Mouse (Mus musculus) 3134 (cell line): Measurements from ENCODE around the gene Gm10282.

ENCODE experiments used
- DNase-seq: peaks from one replicate; pipeline ENCODE4 v3.0.0-alpha.2; 2011; ENCODE audit warnings: low spot score; ENCODE audit not compliant: insufficient read length; ENCODE audit errors: extremely low read depth

The Gm10282 gene

DNA sequence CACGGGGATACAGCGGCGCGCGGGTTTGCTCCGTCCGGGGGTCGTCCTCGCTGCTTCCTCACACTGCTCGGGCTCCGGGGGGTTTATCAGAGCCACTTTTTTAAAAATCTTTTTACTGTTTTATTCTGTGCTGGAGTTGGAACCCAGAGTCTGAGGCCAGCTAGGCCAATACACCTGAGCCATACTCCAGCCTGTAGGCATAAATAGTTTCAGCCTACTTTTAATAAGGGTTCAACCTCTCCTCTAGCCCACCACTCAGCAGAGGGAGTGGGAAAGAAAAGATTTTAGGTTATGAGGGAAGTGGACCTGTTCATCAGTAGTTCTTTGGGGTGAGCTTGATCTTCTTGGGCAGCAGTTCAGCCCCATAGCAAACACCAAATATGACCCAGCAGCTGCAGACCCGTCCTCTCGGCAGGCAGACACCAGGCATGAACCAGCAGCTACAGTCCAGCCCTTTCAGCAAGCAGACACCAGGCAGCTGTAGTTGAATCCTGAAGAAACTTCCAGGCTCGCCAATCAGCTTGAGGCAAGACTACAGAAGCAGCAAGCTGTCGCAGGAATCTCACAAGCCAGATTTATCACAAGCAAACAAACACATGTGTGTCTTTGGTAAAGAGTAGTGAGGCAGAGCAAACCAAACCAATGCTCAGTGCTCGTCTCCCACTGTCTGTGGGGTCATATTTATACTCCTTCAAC is at the start of gene Gm10282:
Gene Gm10282, minus strand, starts transcription at position 51 of the 696 bp plus-strand sequence.
- peak; percentile 45 for DNase-seq

DNA sequence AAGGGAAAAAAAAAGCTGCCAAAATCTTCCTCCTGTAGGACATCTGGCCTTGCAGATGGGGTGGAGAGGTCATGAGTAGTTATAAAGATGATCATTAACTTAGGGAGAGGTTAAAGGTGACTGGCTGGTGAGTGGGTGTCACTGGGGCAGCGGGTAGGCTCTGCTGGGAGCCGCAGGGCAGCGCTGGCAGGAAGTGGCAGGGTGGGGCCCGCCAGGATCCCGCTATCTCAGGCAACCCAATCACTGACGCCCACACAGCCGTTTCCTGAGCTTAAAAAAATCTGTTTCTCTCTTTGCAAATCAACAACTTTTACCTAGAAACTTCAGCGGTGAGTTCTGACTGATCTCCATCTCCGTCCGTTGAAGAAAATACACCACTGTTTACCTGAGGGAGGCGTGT is 49.2 kb upstream of the Gm10282 start:
- DNase-seq, result no peak

DNA sequence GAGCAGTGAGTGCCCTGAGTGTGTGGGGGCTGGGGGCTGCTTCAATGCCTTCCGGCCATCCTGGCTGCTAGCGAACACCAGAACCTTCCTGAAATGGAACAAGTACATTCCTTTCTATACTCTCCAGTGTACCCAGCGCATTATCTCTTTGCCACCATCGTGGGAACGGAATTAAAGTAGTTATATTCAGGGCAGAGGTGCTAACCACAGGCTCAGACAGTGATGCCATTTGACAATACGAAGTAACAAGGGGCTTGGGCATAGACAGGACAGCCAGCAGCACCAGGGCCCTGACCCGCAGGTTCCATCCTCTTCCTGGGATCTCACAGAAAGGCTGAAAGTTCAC is 48.6 kb upstream of the Gm10282 start:
- no peak for DNase-seq

DNA sequence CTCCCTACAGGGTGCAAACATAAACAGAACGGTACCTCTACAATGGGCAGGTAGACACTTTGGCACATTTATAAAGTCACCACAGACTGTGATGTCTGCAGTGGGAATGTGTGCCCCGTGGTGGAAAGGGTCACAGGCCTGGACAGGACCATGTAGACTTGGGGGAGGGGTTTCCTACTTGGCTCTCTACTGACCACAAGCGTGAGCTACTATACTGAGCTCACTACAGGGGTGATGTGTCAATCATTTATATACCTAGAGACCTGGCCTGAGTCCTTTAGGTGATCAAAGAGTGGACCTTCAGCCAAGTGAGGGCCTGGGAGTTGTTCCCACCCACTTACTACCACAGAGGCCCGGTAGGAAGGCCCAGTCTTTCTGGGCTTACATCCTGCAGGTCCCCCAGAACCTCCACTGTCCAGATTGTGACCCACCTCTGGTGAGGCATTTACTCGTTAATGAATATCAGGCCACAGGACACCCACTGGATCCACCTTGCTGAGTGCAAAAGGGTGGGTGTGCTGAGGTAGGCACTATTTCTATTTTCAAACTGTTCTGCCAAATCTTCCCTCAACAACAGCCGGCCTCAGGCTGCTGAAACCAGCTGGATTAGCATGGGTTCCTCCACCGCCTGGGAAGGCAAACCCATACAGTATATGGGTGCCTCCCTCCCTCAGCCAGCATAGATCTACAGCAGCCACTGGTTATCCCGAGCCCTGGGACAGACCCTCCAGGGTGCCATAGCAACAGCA is 48.1 kb upstream of the Gm10282 start:
- no peak for DNase-seq

DNA sequence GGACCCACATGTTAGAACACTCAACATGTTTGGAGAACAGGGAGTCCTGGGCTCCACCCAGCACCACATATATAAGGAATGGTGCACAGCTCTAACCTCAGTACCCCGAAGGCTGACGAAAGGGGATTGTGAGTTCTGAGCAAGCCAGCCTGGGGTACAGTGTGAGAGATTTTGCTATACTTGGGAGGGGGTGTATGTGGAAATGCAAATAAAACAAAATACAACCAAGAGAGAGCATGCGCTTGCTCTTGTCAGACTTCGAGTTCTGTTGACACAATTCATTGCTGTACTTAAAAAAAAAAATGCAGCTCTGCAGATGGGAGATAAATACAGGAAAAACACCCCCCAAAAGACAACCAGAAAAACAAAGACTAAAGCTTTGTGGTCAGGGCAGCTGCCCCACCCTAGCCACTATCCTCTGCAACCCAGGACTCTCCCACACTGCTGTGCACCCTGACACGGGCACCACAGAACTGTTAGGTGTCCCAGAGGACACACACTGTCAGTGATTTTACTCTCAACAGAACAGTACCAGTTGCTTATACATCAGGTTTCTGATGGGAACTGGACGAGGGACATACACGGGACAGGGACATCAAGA is 46.4 kb upstream of the Gm10282 start:
- DNase-seq, result no peak

DNA sequence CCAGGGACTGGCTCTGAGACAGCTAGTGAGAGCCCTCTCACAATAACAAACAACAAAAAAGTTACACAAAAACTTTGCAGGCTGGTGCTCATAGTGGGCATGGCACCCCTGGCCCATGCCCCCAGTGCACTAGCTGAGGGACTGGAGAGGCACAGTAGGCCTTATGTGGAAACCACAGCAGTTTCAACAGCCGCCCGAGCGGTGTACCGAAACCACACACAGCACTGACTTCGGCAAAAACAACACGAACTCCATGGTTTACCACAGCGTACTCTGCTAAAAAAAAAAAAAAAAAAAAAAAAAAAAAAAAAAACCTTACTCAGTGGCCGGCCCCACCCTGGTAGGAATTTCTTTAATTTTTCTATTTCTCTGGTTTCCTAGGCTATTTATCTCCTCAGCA is 45.7 kb upstream of the Gm10282 start:
- DNase-seq, result no peak

DNA sequence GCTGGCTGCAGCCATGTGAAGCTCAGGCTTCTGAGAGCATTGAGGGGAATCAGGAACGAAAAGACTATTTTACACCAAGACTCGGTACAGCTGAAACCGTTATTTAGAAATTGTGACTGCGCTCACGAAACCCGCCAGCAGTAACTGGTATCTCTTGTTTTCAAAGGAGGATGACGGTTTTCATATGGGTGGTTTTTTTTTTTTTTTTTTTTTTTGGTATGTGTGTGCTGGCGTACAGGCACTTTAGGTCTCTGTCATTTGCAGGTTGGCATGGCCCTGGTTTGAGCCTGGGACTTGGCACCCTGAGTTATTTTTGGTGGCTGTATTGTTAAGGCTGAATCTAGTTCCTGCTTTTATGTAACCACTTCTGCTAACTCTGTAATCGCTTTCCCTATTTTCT is 44.8 kb upstream of the Gm10282 start:
- DNase-seq, result no peak

DNA sequence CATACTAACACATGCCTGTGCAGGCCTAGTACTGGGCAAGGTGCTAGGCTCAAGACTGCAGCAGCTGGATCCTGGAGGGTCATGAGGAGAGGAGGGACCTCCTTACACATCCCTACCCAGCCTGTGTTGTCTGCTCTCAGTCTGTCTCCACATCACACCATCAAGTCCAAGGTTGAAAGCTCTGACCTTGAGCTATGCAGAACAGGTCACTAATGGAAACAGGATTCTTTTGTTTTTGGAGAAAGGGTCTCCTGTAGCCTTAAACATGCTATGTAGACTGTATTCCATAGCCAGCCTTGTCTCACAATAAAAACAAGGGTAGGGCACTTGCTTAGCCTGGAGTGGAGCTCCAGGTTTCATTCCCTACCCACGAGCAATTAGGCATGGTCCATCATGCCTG is 43.9 kb upstream of the Gm10282 start:
- DNase-seq, result no peak

DNA sequence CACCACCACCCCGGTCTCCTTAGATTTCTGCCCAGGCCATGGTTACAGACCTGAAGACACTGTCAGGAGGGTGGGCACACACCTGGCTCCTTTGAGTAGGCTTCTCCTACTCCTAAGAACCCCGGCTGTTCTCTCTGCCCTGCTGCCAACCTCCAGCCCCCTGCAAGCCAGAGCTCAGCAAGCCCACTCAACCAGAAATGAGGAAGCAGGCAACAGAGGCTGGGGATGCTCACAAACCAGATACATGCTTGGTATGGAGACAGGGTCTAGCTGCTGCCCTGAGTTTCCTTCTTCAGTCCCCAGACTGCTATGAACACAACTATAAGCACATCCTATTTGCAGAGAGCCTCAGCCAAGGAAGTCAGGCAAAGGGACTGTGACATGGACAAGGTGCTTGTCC is 43.1 kb upstream of the Gm10282 start:
- no peak for DNase-seq

DNA sequence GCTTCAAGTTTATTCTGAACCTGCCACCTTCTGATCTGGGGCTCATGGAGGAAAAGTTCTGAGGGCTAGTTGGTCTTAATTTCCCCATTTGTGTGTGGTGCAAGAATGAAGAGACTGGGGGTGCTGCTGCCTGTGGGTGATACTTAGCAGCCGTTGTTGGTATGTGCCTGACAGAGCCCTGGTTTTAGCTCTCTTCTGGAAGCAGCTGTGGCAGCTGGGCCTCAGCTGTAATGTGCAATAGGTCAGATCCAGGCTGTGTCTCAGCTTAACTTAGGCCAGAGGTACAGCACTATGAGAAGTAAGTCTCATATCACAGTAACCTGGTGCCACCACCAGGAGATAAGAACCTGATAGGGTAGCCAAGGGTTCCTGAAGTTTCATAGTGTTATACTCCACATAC is 42.5 kb upstream of the Gm10282 start:
- DNase-seq, result no peak

DNA sequence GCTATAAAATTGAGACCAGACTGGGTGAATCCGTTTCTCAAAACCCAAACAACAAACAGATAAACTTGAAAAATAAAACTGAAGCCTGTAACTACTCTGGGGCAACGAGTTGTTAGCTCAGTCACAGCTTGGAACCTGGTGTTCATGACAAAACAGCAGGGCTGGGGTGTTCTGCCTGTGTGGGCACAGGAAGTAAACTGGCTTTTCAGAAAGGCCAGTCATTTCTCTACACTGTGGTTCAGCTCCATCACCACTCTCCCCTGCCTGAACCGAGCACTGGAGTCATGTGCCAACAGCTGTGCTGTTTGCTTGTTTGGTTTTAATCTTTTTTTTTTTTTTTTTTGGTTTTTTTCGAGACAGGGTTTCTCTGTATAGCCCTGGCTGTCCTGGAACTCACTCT is 38.7 kb upstream of the Gm10282 start:
- DNase-seq, result no peak

DNA sequence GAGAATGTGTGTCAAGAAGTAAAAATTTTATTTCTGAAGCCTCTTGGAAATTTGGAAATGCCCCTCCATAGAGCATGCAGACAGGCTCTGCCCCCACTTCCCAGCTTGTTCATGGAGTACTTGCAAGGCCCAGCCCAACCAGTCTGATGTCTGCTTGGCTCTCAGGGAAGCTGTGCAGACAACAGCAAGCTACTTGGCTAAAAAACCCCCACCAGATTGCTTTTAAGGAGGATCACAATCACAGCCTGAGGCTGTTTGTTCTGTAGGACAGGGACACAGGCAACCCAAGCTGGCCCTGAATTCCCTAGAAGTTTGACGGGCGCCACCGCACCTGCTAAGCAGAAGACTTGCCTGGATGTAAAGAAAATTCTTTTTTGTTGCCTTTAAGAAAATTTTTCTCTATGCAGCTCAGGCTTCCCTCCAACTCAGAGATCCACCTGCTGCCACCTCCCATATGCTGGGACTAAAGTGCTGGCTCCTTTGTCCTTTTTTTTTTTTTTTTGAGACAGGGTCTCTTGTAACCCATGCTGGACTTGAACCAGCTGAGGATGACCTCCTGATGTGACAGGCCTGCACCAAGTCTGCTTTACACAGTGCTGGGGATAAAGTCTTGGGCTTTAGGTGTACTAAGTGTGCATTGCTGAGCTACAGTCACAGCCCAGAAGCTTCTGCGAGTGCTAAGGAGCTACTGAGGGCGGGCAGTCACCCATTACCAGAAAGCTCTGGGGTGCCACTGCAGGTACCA is 37.7 kb upstream of the Gm10282 start:
- no peak for DNase-seq

DNA sequence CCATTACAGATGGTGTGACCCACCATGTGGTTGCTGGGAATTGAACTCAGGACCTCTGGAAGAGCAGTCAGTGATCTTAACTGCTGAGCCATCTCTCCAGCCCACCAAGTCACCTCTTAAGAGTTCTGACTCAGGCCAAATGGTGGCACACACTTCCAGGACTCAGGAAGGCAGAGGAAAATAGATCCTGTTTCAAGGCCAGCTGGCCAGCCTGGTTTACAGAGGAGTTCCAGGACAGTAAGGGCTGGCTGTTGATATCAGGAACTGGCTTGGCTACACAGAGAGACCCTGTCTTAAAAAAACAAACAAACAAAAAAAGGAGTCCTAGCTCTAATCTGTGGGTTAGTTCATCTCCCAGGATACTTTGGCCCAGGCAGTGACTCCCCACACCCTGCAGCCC is 32.0 kb upstream of the Gm10282 start:
- DNase-seq, result no peak

DNA sequence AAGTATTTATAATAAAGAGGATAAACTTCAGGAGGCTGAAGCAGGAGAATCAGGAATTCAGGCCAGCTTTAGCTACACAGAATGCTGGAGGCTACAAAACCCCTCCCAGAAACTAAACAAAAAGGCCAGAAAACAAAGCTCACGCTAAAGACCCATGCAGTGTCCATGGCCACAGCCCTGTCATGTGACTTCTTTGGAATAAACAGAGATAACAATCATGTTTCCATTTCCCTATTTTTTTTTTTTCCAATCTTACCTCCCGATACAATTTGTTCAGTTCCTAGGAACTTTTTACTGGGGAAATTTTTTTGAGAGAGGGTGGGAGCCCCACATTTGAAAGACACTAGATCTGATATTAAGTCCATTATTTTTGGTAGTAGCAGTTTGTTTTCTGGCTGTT is 31.2 kb upstream of the Gm10282 start:
- no peak for DNase-seq

DNA sequence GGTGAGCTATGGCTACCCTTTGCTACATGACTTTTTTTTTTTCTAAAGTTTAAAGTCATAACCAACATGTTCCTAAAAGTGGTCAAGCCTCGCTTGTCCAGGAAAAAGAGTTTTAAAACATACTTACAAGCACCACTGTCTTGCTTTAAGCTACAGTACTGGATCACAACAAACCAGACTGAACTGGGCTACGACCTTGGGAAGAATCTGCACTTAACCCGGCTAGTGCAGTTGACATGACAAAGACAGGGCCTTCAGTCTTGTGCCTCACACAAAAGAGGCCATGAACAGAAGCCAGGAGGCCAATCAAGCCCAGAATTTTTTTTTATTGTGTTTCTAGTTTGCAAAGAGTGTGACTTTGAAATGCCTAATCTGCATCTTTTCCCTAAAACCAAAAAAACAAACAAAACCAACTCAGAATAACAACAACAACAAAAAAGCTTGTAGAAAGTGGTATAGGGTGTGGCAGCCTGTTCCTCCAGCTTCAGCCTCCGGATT is 29.1 kb upstream of the Gm10282 start:
- no peak for DNase-seq

DNA sequence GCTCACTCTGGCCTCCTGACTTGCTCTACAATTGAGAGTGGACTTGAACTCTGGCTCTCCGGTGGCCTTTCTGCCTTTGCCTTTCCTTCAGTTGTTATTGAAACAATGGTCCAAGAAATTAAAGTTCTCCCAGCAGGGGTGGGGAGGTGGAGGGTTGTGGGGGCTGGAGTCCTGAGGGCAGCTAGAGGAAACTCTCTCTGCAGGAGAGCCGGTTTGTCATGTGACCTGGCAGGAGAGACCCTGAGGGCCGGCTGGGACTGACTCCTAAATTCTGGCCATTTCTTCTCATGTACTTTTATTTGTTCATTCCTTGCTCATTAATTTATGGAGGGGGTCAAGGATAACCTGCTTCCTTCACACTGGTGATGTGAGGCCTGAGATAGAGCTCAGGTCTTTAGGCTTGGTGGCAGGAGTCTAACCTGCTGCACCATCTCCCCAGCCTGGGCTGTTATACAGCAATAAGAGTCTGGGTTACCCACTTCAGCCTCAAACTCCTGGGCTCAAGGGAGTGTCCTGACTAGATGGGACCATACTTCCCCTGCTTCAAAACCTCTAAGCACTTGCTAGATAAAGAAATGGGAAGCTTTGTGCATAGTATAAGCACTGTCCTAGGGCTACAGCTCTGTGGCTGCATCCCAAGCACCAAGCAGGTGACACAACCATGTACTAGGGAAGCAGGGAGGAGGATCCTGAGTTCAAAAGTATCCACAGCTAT is 28.5 kb upstream of the Gm10282 start:
- DNase-seq, result no peak

DNA sequence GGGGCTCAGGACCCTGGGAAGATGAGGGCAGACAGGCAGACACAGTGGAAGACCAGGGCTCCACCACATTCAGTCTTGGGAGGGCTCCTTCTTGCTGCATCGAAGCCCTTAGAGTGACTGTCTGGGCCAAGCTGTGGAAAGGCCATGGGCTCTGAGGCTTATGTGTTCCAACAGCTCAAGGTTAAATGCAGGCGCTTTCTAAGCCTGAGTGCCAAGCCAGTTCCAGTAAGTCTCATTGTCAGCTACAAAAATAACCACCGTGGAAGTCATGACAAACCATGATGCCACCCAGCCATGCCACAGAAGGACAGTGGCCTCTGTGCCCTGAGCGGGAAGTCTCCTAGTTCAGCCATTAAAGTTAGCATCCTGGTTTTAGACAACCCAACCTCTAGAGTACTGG is 26.6 kb upstream of the Gm10282 start:
- DNase-seq, result no peak

DNA sequence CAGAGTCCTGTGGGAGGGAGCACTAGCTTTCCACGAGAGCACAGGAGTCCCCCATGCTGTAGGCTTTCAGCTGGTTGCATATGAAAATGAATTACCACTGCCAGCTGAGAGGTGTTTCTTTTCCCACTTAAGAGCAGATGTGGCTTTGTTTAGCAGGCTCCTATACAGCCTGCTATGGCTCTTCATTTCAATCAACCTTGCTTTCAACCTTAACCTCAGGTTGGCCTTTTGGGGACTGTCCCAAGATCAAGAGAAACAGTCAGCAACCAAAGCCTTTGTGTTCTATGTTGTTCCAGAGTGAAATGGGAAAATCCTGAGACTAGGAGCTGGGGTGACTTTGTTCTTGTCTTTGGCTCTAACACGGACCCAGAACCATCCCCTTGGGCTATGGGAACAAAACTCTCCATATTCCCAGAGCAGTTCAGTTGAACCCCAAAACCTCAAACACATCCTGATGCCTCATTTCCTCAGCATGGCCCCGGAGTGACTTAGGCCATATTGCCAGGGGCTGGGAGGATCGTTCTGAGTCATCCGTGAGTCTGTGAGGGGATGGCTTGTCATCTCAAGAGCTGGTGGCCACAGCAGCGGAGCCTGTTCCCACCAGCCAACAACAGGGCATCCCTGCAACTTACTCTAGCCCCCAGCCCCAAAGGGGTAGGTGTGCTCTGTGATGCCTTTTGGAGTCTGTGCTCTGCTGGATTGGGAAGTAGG is 25.9 kb upstream of the Gm10282 start:
- DNase-seq, result peak; percentile 34

DNA sequence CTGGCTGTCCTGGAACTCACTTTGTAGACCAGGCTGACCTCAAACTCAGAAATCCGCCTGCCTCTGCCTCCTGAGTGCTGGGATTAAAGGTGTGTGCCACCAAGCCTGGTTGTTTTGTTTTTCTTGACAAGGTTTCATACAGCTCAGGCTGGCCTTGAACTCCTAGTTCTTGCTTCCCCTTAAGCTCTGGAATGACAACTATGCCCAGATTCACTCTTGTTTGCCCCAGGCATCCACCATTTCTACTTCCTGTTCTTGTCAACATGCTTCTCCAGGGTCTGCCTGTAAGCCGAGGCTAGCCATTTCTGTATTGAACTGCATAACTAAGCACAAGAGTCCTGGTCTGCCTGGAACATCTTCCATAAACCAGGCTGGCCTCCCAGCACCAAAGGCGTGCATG is 24.1 kb upstream of the Gm10282 start:
- DNase-seq, result no peak

DNA sequence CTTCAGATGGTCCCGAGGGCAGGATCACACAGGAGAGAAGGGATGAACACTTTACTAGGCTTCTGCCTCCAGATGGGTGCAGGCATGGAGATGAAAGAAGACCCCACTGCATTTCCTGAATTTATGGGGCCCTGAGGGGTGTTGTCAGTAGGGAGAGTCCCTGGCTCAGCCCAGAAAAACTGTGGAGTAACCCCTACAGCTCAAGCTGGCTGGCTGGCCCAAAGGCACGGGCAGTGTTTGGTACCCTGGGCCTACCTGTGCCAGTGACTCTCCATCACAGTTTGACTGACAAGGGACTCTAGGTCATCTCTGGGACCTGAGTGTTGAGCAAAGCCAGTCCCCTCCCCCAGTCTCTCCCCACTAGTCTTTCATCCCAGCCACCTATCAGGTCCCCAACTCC is 19.6 kb upstream of the Gm10282 start:
- no peak for DNase-seq
